Mouse (Mus musculus): ENCODE measurements around the gene Snapc5.

Snapc5 gene

GRCm38 (mm10) chr9:64199897-64200296, 20.8 kb downstream of the Snapc5 start:
- DNase-seq (ENCODE audit: low read depth): no peak

DNA sequence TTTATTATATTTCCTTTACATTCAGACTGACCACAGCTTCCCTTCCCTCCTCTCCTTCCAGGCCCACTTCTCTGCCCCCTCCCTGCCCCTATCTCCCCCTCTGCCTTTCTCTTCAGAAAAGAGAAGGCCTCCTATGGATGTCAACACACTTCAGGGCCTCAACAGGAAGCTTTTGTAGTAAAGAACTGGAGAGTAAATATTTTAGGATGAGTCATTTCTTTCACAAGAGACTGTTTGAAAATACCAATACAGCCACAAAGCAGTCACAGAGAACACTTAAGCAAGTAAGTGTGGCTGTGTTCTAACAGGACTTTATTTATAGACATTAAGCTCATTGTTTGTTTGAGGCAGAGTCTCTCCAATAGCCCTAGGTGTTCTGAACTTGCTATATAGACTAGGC, 23.3 kb downstream of the Snapc5 start:
- DNase-seq (ENCODE audit: low read depth): no peak

- DNase-seq (ENCODE audit: low read depth): no peak
Observed at GRCm38 (mm10) chr9:64202866-64203265, 23.8 kb downstream of the Snapc5 start.

DNA sequence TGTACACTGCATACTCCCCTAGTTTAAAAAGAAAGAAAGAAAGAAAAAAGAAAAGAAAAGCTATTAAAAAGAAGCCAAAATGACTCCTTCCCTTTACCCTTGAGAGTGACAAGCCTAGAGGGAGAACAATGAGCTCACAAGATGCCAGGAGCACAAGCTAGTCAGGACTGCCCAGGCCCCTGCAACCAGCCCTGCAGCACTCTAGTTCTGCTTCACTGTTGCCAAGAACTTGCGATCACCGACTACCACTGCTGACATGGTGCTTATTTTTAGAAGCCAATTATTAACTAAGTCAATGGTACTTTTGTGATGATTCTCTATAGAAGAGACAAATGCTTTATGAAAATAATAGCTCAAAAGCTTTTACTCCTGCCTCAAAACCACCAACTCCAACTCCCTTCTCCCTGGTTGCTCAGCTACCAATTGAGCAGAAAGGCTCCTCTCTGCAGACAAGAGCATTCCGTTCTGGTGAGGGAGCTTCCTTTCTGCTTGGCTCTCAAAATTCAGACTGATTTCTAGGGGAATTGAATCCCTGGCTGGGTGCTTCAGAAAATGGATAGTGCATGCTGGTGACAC, 28.5 kb downstream of the Snapc5 start:
- no peak for DNase-seq (ENCODE audit: low read depth)

GRCm38 (mm10) chr9:64214452-64214851, 35.4 kb downstream of the Snapc5 start:
- no peak for DNase-seq (ENCODE audit: low read depth)

GRCm38 (mm10) chr9:64216090-64216489, 37.0 kb downstream of the Snapc5 start:
- DNase-seq (ENCODE audit: low read depth): no peak

DNA sequence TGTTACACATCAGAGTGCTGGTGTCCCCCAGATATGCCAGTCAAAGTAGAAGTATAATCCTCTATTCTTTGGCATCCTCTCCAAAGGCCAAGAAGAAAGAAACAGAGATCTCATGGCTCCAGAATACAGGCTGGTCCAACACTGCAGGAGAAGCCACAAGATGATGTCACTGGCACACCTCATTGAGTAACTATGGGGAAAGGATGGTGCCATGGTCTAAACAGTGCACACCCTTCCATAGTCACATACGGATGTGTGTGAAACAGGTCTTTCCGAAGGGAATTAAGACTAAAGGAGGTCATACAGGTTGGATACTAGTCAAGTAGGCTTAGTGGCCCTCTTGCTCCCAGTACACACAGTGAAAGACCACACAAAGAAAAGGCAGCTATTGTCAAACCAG, 37.6 kb downstream of the Snapc5 start:
- no peak for DNase-seq (ENCODE audit: low read depth)

DNA sequence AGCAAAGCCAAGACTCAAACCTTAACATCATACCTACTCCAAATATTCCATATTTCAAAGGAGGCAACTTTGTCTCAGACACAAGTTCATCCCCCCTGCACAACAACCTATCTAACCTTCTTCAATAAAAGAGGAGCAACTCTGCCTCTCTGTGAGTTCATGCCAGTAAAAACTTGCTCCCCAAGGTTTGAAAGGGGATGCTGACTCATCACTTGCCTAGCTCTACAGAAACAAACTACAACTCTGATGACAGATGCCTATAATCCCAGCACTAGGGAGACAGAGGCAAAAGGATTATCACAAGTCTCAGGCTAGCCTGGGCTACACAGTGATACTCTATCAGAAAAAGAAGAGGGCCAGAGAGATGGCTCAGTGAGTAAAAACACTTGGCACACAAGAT, 38.8 kb downstream of the Snapc5 start:
- DNase-seq (ENCODE audit: low read depth): no peak

DNA sequence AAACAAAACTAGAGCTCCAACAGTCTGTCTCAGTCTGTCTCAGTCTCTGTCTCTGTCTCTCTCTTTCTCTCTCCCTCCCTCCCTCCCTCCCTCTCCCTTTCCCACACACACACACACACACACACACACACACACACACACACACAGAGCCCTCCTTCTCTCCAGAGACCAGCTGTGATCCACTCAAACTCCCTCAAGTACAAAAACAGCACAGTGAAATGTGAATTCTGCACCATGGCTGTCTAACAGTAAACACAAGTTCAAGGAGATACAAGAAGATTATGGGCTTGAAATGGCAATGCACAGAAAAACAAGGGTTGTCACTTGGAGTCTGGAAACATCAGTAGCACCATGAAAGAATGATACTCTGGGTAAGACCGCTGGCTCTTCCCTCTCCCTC, 40.2 kb downstream of the Snapc5 start:
- no peak for DNase-seq (ENCODE audit: low read depth)

- DNase-seq (ENCODE audit: low read depth): no peak
Observed at GRCm38 (mm10) chr9:64219772-64220420, 40.8 kb downstream of the Snapc5 start.

DNA sequence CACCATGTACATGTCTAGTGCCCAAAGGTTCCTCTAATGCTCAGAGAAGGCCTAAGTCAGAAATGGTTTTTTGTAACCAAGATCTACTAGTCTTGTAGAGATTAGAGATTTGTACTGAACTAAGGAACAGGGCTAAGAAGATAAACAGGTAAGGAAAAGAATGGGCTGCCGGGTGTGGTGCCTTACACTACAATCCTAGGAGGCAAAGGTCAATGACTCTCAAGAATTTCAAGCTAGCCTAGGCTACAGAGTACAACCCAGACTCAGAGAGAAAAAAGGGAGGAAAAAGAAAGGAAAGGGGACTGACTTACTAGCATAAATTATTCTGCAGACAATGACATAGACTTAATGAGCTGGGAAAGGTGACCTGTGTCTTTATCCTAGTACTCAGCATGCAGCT, 41.5 kb downstream of the Snapc5 start:
- DNase-seq (ENCODE audit: low read depth): no peak

DNA sequence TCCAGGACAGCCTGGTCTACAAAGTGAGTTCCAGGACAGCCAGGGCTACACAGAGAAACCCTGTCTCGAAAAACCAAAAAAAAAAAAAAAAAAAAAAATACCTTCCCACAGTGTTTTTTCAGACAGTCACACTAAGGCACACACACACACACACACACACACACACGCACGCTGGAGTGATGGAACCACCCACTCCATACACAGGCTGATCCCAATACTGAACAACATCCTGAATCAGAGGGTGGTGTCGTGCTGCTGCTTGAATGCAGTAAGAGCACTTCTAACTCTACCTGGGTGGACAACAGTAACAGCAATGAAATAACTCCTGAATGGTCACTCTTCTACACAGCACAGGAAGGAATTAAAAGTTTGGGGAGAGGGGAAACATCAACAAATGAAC, 42.4 kb downstream of the Snapc5 start:
- no peak for DNase-seq (ENCODE audit: low read depth)

DNA sequence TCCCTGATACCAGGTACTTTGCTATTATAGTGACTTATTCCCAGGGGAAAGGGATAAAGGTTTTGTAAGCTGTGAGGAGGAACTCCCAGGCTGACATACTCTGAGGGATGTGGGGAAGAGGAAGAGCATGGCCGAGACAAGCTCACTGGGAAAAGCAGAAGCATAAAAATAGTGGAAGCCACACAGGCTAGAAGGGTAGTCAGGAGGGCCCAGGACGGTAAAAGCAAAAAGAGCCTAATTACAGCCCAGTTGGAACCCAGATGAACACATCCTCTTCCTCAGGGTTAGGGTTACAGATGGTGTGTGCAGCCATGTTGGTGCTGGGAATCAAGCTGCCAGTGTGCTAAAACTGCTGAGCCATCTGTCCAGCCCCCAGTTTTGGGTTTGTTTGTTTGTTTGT, 43.0 kb downstream of the Snapc5 start:
- no peak for DNase-seq (ENCODE audit: low read depth)

GRCm38 (mm10) chr9:64225805-64226204, 46.7 kb downstream of the Snapc5 start:
- DNase-seq (ENCODE audit: low read depth): no peak

DNA sequence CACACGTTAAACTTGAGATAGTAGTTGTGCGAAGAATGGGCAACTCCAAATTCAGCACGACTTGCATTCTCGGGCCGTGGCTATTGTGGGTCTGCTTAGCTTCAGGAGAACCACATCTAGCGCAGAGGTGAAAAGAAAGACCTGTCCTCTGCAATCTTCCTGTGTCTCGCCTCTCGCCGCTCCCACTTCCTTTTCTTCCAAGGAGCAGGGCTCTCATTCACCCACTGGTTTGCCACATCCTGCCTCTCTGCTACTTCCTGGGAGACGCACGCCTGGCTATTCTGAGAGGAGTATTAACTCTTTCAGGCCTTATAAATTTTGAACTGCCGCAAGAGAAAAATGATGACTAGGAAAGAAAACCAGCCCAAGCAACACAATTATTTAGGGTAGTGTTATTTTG, 48.7 kb downstream of the Snapc5 start:
- DNase-seq (ENCODE audit: low read depth): no peak

DNA sequence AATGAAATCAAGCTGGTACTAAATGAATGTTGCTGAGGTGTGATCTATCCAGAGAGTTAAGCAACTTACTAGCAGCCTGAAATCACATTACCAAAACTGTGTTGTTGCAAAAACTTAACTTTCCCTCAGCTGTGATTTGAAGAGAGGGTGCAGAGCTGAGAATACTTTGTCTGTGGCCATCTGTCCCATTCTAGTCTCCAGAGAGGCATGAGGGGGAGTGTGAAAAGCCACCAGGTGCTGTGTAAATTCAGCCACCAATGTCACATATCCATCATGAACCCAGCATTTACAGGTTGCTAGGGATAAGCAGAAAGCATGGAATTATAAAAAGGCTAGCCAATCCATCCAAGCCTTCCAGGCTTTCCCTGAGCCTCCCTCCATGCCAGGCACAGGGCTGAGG, 49.9 kb downstream of the Snapc5 start:
- no peak for DNase-seq (ENCODE audit: low read depth)

GRCm38 (mm10) chr9:64231171-64231570, 52.1 kb downstream of the Snapc5 start:
- no peak for DNase-seq (ENCODE audit: low read depth)

- no peak for DNase-seq (ENCODE audit: low read depth)
Observed at GRCm38 (mm10) chr9:64231674-64232073, 52.6 kb downstream of the Snapc5 start.

DNA sequence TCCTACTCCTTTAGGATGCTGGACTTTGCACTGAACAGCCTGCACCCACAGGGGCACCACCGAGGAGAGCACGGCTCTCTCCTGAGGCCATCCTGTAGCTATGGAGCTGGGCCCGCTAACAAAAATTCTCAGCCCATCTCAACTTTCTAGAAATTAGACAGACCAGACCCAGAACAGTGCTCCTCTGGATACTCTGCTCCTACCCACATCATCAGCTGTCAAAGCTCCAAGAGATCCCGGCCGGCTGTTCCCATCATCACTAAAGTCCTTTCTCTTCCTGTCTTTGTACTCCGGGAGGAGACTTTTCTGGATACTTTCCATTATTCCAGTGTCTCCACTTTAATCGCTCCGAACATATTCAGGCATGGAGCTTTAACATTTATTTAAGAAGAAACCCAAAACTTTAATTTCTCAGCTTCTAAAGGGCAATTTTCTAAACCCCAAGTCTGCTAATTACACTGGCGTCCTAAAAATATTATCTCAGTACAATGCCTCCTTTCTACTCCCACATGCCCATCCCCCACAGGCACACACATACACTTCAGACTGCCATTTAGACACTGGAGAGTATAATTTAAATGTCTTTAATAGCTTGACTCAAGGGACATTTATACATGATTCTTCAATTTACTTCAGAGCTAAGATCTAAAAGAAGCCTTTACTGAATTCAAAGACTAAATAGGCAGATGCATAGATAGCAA, 53.3 kb downstream of the Snapc5 start:
- DNase-seq (ENCODE audit: low read depth): no peak
